In genomic region chr5:35595706-35596105, GRCm38 (mm10) we compare ENCODE assay signal across 9 mouse cellular contexts. TPM values are rescaled to one million over a fixed set of nuclear protein-coding genes. Genes with fewer than 3 reads are reported as not detected.
DNase-seq lines count a peak whose midpoint lies in the region; ATAC-seq and TF ChIP-seq lines count a peak whose summit lies in the region.
"Had no signal": no experiment of that assay in that cellular context is flagged by ENCODE, and none has a peak within 500 bp of the region (broad histone marks: within the 10 kb centered on the region; RNA-seq: fewer than 3 reads in every experiment).

No protein-coding gene starts in this region.

- peak; percentile 84 to 86 for DNase-seq in adrenal gland, postnatal 36 days
- DNase-seq in embryonic facial prominence, embryonic 11.5 days (ENCODE audit: low spot score) = peak; percentile 87
- peak; percentile 83 to 87 for DNase-seq in heart, postnatal 14 days
- peak; percentile 28 for DNase-seq in layer of hippocampus, adult 9-11 months
- DNase-seq in right cerebral cortex, postnatal 25 days = peak; percentile 66
- peak; percentile 57 to 71 for DNase-seq in urinary bladder, postnatal 36 days (ENCODE audit: low spot score in 2 of 2)

- TF ChIP-seq CTCF in E14TG2a.4 (conservative IDR thresholded peaks at IDR 0.05; ENCODE audit: low read length) = peak; percentile 97

- no peak for ATAC-seq in embryonic facial prominence, embryonic 11.5 days (replicated peaks; ENCODE audit: insufficient number of reproducible peaks, low FRiP score, low TSS enrichment, low read depth)
- ATAC-seq in megakaryocyte, adult 5-6 weeks (ENCODE audit: poor library complexity, severe bottlenecking) = peak; percentile 85

- H3K27me3 ChIP-seq in E14TG2a.4 (ENCODE audit: insufficient read depth, low read length) = no peaks in the 10 kb centered on the region
- H3K27me3 ChIP-seq in embryonic facial prominence, embryonic 11.5 days (ENCODE audit: control insufficient read depth, insufficient read depth, low read length) = no peaks in the 10 kb centered on the region
- H3K27me3 ChIP-seq: hindbrain, embryonic 15.5 days had no signal

- no peak overlapping the region for H3K4me2 ChIP-seq in embryonic facial prominence, embryonic 11.5 days (ENCODE audit: low read depth, low read length)
- H3K4me2 ChIP-seq: hindbrain, embryonic 15.5 days had no signal

- H3K4me1 ChIP-seq in E14TG2a.4 (replicated peaks; ENCODE audit: low read depth, low read length) = peaks cover 11% of the 10 kb centered on the region
- H3K4me1 ChIP-seq in embryonic facial prominence, embryonic 11.5 days (ENCODE audit: control insufficient read depth, insufficient read depth, low read length) = no peaks in the 10 kb centered on the region; the same call in 1 of the 2 replicates
- H3K4me1 ChIP-seq: hindbrain, embryonic 15.5 days had no signal

- H3K27ac ChIP-seq in embryonic facial prominence, embryonic 11.5 days (replicated peaks; ENCODE audit: low read depth, low read length) = no peak overlapping the region
- H3K27ac ChIP-seq: hindbrain, embryonic 15.5 days had no signal

- peaks cover 4% of the 10 kb centered on the region for H3K9me3 ChIP-seq in E14TG2a.4 (ENCODE audit: low read length)
- no peaks in the 10 kb centered on the region for H3K9me3 ChIP-seq in embryonic facial prominence, embryonic 11.5 days (replicated peaks; ENCODE audit: control insufficient read depth, low read length)

- intact Hi-C loops in heart, postnatal 14 days (cut with DNase I) = loop anchor here (1.0 to 5.0 kb wide), 5 partner anchors 86 to 262 kb away; partner anchors contain the start of gene Ablim2

- no peak overlapping the region for H3K9ac ChIP-seq in embryonic facial prominence, embryonic 11.5 days (replicated peaks; ENCODE audit: low read length)
- H3K9ac ChIP-seq: hindbrain, embryonic 15.5 days had no signal

- H3K36me3 ChIP-seq in E14TG2a.4 (ENCODE audit: insufficient read depth, low read length) = peaks cover 12% of the 10 kb centered on the region
- H3K36me3 ChIP-seq in embryonic facial prominence, embryonic 11.5 days (replicated peaks; ENCODE audit: control insufficient read depth, insufficient read depth, low read depth, low read length) = peaks cover 7% of the 10 kb centered on the region; the same call in 1 of the 2 replicates

- WGBS in embryonic facial prominence, embryonic 11.5 days = 22% methylated on average over 4 of the region's 4 CpGs

- H3K4me3 ChIP-seq in E14TG2a.4 (replicated peaks; ENCODE audit: low read length) = no peak overlapping the region
- no peak overlapping the region for H3K4me3 ChIP-seq in embryonic facial prominence, embryonic 11.5 days (ENCODE audit: low read depth, low read length)
- H3K4me3 ChIP-seq: hindbrain, embryonic 15.5 days had no signal

RNA-seq across cellular contexts. Expression of gene Acox3, which starts 12.9 kb away (rescaled TPM):
- total RNA-seq in adrenal gland, postnatal 36 days (2021) = 10 to 100 TPM; 51.5 to 53.5 TPM
- 10.5 and 10.9 TPM in 2 replicates for polyA plus RNA-seq in embryonic facial prominence, embryonic 11.5 days (2014; fragmentation: Nextera tagmentation; extraction: Ambion mirVana)
- total RNA-seq in heart, postnatal 14 days (2021) = 10 to 100 TPM; 24.8 to 27.3 TPM
- total RNA-seq in megakaryocyte, adult 5-6 weeks (2015) = 54.4 and 64.0 TPM in 2 replicates
- 64.0 and 74.3 TPM in 2 replicates for total RNA-seq in megakaryocyte, adult 5-6 weeks (2017)

RNA-seq across cellular contexts. Expression of gene Trmt44, which starts 20.8 kb away (rescaled TPM):
- 1 to 10 TPM; 5.4 to 7.9 TPM for total RNA-seq in adrenal gland, postnatal 36 days (2021)
- 6.9 and 7.9 TPM in 2 replicates for polyA plus RNA-seq in embryonic facial prominence, embryonic 11.5 days (2014; fragmentation: Nextera tagmentation; extraction: Ambion mirVana)
- total RNA-seq in heart, postnatal 14 days (2021) = 1 to 10 TPM; 2.8 to 3.1 TPM
- total RNA-seq in megakaryocyte, adult 5-6 weeks (2015) = 4.4 and 6.1 TPM in 2 replicates
- total RNA-seq in megakaryocyte, adult 5-6 weeks (2017) = 5.7 and 7.7 TPM in 2 replicates

Comparison
In these comparisons a context has a peak if more than half of its experiments do, and no peak if none do; other contexts are left out.
1. DNase-seq: peak in every context shown above with its lines; median percentile 87 in embryonic facial prominence, embryonic 11.5 days; 85 in adrenal gland, postnatal 36 days; 85 in heart, postnatal 14 days; 66 in right cerebral cortex, postnatal 25 days; 64 in urinary bladder, postnatal 36 days; 28 in layer of hippocampus, adult 9-11 months.